Mouse (Mus musculus) kidney, adult 8-10 months (tissue): ENCODE results near the gene Hist1h3b.
"Not testable (repeated sequence)": the region's sequence is repeated elsewhere in the genome, so short reads cannot be mapped to it uniquely, and the experiment has no call there.

Experiments
- DNase-seq, 2 experiments: peaks; one replicate each; pipeline ENCODE4 v3.0.0; 2022

The Hist1h3b gene

DNA sequence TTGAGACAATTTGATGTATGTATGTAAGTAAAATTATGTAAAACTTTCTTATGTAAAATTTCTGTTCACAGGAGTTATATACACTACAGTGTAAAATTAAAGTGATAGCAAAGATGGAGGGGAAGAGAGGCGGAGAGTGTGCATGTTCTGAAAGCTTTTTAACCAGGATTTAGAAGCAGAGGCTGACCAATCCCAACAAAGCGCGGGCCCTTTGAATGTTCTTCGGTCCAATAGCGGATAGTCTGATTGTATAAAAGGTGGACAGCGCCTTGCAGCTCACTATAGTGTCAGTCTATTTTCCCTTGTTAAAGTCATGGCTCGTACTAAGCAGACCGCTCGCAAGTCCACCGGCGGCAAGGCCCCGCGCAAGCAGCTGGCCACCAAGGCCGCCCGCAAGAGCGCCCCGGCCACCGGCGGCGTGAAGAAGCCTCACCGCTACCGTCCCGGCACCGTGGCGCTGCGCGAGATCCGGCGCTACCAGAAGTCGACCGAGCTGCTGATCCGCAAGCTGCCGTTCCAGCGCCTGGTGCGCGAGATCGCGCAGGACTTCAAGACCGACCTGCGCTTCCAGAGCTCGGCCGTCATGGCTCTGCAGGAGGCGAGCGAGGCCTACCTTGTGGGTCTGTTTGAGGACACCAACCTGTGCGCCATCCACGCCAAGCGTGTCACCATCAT, at the start of gene Hist1h3b:
Gene Hist1h3b (plus strand): TSS at position 201 of the 675 bp plus-strand sequence.
- DNase-seq = peak; percentile 66 to 84

DNA sequence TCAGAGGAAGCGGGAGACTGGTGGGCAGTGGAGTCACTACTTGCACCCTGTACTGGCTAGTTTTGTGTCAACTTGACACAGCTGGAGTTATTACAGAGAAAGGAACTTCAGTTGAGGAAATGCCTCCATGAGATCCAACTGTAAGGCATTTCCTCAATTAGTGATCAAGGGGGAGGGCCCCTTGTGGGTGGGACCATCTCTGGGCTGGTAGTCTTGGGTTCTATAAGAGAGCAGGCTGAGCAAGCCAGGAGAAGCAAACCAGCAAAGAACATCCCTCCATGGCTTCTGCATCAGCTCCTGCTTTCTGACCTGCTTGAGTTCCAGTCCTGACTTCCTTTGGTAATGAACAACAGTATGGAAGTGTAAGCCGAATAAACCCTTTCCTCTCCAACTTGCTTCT, 49.3 kb upstream of the Hist1h3b start:
- not testable (repeated sequence) for DNase-seq

DNA sequence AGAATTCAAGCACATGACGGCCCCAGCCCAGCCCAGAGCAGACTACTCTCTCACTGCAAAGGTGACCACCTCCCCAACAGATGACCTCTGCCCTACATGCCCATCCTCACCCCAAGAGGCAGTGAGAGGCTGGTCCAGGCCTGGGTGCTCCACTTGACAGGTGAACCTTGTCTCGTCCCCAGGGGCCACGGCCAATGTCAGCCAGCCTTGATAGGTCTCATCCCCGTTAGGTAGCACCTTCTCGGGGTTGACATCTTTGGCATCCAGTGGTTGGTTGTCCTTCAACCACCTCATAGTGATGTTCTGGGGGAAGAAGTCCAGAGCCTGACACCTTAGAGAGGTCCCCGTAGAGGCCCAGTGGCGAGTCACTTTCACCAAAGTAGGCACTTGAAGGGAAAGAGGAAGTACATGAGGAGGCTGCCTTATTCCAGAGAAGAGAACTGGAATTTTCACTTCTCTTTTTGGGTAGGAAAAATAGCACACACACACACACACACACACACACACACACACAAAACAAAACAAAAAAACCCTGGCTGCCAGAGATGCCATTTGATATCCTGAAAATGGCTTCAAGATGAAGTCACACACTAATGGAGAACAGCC, 46.2 kb upstream of the Hist1h3b start:
- peak in 1 of 2 experiments; percentile 0 for DNase-seq

DNA sequence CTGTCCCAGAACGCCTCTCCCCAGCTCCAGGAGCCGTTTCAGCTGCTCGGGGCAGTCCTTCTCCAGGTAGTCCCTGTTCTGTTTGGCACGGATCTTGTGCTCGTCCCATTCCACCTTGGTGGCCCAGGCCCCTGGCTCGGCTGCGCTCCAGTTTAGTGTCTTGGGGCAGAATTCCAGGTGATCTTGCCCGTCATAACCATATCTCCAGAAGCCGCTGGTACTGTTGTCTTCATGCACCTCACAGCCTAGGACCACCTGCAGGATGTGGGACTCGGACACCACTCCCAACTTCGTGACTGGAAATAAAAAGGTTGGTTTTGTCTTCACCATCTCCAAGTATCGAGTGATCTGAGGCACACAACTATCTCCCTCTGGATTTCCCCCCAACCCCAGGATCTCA, 45.3 kb upstream of the Hist1h3b start:
- peak in 1 of 2 experiments; percentile 0 for DNase-seq

DNA sequence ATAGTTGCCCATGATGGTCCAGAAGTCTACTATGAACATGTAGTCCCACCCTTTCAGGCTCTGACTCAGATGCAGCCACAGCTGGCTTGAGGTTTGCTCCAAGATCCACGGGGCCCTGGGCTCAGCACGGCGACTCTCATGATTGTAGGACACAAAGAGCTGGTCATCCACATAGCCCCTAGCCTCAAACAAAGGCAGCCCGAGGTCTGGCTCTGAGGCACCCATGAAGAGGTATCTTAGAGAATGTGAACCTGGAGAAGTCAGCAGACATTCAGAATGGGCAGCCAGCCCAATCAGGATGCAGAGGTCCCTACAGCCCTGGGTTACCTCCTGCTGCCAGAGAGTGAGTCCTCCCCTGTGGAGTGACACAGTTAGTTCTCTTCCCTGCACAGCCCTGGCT, 44.0 kb upstream of the Hist1h3b start:
- peak in 1 of 2 experiments; percentile 1 for DNase-seq

DNA sequence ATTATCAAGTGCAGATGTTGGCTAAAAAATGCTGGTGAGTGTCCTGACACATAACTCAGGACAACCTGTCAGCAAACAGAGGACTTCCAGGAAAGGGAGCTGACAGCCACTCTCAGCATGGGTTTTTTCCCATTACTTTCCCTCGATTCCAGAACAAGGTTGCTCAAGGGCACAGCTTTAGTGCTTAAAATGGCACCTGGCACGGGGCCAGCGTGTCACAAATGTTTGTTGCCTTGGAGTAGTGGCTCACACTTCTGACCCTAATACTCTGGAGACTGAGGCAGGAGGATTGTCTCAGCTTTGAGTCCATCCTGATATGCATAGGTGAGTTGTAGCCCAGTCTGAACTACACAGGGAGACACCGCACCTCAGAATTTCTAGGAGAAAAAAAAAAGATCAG, 43.4 kb upstream of the Hist1h3b start:
- peak in 1 of 2 experiments; percentile 0 for DNase-seq

DNA sequence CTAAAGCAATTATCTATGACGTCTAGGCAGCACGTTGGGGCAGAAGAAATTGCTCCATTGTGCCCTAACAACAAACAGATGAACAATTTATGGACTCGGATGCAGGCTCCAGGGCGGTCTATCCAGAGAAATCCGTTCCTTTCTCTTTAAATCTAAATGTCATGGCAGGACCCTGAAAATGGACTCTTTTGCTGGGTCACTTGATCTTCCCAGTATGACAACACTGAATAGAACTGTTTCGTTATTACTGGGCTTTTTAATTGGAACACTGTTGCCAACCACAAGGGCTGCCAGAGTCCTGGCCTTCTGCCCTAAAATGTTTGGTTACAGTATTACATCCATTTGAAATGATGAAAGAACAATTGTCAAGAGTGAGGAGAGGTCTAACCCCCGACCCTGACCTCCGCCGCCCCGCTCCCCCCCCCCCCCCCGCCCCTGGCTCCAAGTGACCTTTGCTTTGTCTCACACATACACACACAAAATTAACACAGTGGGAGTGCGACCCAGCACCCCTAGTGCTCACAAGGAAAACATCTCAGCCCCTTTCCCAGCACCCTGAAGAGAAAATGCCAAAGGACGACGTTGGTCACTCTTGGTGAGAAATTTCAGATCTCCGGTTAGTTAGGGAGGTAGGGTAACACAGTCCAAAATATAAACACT, 42.2 kb upstream of the Hist1h3b start:
- peak in 1 of 2 experiments; percentile 12 for DNase-seq

DNA sequence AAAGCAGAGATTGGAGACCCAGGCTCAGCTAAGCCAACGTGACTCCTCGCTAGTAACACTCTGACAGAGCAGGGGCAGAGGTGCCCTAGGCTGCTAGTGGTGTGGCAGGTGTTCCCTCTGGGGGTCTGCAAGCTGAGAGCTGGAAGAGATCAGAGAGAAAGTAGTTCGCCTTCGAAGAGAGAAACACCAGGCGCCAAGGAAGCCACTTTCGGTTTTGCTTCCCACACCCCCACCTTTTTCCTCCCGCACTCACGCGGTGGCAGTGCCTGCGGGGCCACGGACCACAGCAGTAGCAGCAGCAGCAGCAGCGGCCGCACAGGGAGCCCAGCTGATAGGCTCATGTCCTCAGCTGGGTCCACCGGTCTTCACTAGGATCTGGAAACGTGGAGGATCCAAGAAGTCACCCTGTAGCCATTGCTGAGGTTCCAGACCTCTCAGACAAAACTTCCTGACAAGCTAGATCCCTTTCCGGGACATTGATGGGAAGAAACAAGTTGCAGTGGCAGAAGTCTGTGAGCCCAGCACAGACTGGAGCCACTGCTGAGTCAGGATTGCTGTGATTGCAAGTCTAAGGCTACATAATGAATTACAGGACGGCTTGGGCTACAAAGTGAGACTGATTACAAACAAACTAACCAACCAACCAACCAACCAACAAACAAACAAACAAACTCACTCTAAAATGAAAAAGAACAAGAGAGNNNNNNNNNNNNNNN, 41.5 kb upstream of the Hist1h3b start, which contains the start of gene Hfe:
Gene Hfe (minus strand): TSS at position 481 of the 716 bp plus-strand sequence.
- DNase-seq = peak in 1 of 2 experiments; percentile 52

DNA sequence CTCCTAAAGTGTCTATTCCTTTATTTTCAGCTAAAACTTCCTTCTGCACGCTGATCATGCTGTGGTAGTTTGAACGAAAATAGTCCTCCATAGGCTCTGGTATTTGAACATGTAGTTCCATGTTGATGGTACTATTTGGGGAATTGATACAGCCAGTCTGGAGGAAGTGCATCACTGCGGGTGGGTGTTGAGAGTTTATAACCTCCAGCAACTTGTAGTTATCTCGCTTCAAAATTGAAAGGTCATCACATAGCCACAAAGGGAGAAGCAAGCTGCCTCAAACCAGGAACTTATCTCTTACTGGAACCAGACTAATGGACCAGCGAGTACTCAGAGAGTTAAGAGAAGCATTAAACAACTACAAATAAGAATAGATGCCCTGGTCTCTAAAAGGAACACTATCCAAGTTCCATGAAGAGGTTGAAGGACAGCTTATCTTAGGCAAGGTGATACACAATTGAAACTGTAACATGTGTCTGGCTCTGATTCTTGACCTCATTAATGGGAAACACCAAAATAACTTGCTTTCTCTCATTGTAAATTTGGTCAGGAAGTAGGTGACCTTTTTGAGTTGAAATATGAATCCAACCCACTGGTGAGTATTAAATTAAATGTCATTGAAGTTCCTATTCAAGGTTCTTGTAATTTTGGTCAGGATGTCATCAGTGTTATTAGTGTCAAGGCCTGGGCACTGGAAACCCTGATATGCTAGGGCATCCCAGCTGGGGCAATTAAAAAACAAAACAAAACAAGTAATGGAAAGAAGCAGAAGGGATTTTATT, 35.6 kb upstream of the Hist1h3b start:
- DNase-seq = peak in 1 of 2 experiments; percentile 0

DNA sequence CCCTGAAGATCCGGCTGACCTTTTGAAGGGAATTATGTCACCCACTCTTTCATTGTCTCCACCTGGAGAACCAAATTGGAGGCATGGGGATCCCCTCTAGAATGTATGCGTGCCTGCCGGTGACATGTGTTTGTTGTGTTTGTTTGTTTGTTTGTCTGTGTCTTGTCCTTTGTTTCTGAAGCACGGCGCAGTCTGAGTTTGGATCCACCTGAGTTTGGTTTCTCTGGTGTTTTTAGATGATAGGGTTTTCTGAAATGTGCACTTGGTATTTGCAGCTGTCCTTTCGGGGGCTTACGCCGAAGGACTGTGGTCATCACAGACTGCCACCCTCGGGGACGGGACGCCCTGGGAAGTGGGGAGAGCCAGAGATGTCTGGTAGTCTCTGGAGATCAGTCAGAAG, 34.9 kb upstream of the Hist1h3b start:
- DNase-seq = no peak

DNA sequence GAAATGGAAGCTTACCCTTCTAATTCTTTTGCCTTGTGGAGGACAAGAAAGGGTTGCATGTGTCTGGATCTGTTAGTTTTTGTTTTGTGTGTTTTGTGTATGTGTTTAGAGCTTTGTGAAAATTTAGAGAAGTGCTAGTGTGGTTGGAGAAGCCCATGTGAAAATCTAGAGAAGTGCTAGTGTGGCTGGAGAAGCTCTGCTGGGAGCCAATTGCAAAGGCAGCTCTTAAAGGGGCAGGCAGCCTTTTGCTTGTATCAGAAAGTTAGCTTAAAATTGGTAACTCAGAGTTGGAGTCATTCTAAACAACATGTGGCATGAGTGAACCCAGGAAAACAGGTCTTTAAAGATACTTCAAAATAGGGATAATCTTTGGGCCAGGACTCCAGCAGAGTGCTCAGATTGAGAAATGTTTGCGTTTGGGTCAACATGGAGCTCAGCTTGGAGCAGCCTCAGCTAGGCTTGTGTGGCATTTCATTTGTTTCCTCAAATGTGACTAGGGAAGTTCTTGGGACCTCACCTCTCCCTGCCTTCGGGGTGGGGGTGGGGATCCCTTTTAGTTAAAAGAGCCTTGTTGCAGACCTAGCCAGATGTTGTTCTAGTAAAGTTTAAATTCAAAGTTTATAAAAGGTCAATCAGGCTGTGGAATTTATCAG, 34.3 kb upstream of the Hist1h3b start:
- not testable (repeated sequence) for DNase-seq

DNA sequence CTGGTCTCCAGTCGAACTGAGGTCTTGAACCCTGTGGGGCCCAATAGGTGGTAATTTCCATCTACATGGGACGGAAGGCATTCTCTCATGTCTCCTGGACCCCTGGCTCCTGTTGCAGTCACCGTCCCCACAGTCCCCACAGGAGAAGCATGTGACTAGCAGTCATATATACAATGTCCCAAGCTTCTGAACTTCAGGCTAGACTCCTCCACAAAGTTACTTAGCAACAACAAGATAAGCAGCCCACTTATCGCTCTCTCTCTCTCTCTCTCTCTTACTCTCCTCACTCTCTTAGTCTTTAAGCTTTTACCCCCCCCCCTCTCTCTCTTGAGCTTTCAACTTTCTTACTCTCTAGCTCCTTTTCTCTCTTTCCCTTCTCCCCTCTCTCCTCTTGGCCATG, 27.8 kb upstream of the Hist1h3b start:
- DNase-seq = no peak

DNA sequence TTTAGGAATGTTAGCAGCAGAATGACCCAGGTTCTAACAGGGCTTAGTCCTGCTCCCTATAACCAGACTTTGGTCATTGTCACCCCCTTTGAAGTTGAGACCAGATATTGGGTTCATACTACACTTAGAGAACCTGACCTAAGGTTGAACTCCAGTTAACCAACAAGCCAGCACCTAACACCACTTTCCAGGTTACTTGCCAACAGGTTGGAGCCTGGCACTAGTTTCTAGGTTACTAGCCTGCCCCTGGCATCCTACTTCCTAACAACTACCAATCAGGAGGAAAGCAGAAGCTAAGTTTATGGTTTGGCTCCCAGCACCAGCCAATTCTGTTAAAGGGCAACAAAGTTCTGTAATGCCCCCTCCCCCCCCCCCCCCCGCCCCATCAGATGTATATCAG, 26.9 kb upstream of the Hist1h3b start:
- no peak for DNase-seq

DNA sequence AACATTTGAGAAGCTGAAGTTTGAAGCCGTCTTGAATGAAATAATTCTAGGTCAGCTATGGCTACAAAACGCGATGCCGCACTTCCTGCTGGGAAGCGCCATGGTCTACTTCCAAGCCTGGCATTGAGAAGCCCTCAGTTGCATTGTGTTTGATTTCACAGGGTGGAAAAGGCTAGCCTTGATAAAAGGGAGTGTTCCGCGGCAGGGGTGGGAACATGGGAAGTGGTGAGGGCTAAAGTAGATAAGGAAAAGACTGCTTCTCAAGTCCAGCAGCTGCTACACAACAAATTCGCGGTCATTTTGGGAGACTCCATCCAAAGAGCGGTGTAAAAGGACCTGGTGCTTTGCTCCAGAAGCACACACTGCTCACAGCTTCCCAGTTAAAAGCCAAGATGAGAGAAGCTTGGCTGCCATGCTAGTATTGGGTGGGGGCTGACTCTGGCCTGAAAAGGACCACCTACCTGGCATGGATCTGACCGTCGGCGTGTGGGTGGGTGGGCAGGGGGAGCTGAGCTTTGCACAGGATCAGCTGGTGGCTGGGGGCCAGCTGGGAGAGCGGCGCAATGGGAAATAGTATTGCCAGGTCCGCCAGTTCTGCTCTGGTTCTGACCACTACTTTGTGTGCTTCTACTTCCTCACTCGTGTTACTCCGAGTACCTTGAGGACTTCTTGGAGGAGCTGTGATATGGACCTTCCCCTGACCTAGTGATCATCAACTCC, 23.4 kb upstream of the Hist1h3b start:
- no peak for DNase-seq

DNA sequence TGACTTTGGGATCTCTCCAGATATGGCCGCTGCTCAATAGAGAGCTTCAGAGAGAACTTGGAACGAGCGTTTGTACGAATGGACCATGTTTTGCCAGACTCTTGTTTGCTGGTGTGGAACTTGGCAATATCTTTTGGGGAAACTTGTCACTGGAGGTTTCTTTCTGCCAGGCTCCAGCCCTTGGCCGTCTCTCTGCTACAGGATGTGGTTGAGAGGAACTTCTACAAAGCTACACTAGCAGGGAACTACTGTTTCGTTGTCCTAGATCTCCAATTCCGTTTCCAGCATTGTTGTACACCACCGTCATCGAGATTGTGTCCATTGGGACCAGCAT, 22.9 kb upstream of the Hist1h3b start:
- no peak for DNase-seq

DNA sequence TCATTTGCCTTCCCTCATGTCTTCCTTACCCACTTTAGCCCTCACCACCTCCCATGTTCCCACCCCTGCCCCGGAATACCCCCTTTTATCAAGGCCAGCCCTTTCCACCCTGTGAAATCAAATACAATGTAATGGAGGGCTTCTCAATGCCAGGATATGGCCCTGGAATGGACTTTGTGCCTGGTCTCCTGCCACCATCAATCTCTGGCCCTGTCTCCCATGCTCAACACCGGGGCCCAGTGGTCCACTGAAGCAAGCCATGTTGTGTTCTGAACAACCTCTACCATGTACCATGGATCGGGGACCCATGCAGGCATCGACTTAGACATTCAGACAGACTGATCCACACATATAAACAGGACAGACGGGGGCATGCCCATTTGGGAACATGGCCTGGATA, 22.4 kb upstream of the Hist1h3b start:
- DNase-seq = no peak

DNA sequence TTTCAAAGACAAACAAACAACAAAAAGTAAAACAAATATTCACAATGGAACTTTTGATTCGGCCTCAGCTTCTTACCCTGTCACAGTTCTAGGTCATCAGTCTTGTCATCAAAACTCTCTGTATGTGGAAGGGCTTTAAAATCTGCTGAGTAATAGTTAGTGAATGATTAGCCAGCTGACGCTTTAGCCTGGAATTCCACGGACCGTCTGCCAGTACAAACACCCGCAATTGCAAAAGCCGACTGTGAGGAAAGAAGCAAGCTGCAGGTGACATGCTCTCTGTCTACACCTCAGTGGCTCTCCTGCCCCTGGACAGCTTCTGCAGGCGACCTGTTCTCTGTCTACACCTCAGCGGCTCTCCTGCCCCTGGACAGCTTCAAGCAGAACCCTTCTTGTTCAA, 21.6 kb upstream of the Hist1h3b start:
- peak; percentile 73 to 90 for DNase-seq

DNA sequence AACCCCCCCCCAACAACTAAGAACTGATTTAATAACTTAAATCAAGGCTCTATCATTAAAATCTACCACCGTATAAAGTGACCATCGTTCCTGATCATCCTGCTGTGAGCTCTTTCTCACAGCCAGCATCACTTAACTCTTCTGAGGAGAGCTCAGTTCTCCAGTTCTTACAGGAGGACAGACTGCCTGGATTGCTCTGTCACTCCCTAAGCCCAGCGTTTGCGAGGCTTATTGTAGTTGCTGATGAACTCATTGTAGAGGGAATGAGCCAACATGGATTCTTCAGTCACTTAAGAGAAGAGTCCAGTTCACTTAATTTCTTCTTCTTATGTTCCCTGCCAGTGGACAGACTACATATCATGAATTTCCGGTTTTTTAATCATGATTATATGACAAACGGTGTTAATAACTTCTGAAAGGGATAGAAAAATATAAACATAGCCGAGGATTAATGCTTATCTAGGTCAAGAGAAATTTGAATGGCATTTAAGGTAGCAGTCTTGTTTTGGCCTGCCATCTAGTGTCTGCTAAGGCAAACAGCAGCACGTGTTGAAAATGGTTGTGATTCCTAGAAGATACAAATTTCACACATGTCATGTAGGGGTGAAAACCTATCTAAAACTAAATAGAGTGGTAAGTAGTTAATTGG, 19.8 kb upstream of the Hist1h3b start:
- peak in 1 of 2 experiments; percentile 41 for DNase-seq

DNA sequence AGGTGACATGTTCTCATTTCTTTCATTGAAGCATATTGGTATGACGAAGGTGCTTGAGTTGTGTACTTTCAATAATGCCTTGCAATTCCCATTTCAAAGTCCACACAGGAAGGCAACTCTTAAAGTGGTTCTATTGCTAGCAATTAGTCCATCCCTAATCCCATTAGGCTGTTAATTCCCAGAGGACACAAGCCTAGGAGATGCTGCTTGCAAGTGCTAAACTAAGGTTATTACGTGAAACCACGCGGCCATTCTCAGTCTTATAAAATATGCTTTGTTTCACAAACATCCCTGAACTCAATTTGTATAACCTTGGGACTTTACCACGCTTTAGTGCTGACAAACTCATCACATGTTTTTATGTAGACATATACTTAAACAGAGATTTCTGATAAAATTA, 15.0 kb upstream of the Hist1h3b start:
- DNase-seq = no peak

DNA sequence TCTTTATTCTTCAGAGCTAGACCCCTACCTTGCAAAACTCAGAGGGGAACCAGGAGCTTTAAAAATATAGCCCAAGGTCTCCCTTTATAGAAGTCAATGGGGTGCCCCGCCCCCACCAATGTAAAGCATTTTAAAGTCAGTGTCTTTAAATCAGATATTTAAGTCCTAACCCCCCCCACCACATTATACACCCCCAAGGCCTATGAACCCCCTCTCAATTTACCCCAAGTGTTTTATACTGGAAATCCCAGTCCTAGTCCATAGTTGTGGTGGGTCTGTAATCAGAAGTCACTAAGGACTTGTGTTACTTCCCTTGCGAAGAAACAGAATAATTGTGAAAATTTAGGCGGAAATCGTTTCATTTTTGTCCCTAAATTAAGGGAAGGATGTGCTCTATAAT, 14.0 kb upstream of the Hist1h3b start:
- no peak for DNase-seq

DNA sequence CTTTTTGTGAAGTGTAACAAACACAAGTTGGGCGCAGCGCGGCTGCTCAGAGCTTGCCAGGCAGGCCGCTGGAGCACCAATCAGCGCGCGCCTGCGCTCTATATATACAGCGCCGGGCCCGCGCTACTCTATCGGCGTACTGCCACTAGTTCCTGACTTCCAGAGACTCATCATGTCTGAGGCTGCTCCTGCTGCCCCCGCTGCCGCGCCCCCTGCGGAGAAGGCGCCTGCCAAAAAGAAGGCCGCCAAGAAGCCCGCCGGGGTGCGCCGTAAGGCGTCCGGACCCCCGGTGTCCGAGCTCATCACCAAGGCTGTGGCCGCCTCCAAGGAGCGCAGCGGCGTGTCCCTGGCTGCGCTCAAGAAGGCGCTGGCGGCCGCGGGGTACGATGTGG, 13.4 kb upstream of the Hist1h3b start, which contains the start of gene Hist1h1c:
Gene Hist1h1c (plus strand): TSS at position 132 of the 392 bp plus-strand sequence.
- DNase-seq = peak; percentile 89 to 92
